Mouse (Mus musculus): ENCODE data around the gene Xcr1.

The Xcr1 gene

DNA sequence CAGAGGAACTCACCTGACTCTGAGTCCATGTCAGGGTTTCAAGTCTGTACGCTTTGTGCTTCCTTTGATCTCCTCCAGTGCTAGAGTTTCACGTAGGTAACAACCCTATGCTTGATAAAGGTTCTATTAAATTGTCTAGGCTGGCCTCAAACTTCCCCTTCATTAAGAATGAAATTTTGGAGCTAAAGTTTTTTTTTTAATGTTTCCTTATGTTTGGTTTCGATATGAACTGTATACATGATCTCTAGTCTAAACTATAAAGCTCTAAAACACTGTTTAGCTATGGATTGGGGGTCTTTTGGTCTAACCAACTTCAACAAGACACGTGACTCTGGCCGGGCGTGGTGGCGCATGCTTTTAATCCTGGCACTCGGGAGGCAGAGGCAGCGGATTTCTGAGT is at the start of gene Xcr1:
Xcr1 (minus strand) TSS at position 101 of the 400 bp plus-strand sequence.
- no peak for DNase-seq (ENCODE audit: low spot score)

GRCm38 (mm10) chr9:123872049-123872448 is 10.2 kb upstream of the Xcr1 start:
- DNase-seq (ENCODE audit: low spot score) = no peak

GRCm38 (mm10) chr9:123869167-123869784 is 7.4 kb upstream of the Xcr1 start:
- DNase-seq (ENCODE audit: low spot score) = no peak

DNA sequence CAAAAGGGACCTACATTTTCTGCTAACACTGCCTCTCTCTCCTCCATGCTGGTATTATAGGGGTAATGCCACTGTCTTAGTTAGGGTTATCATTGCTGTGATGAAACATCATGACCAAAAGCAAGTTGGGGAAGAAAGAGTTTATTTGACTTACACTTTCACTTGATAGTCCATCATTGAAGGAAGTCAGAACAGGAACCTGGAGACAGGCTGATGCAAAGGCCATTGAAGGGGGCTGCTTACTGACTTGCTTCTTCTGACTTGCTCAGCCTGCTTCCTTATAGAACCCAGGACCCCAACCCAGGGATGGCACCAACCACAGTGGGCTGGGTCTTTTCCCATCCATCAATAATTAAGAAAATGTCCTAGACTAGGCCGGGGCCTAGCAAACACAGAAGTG is 1.8 kb upstream of the Xcr1 start:
- DNase-seq (ENCODE audit: low spot score) = no peak

GRCm38 (mm10) chr9:123862895-123863616 is 1.2 kb upstream of the Xcr1 start:
- DNase-seq (ENCODE audit: low spot score) = no peak

- no peak for DNase-seq (ENCODE audit: low spot score)
These were observed 5.0 kb downstream of the Xcr1 start for GRCm38 (mm10) chr9:123856836-123857235.

DNA sequence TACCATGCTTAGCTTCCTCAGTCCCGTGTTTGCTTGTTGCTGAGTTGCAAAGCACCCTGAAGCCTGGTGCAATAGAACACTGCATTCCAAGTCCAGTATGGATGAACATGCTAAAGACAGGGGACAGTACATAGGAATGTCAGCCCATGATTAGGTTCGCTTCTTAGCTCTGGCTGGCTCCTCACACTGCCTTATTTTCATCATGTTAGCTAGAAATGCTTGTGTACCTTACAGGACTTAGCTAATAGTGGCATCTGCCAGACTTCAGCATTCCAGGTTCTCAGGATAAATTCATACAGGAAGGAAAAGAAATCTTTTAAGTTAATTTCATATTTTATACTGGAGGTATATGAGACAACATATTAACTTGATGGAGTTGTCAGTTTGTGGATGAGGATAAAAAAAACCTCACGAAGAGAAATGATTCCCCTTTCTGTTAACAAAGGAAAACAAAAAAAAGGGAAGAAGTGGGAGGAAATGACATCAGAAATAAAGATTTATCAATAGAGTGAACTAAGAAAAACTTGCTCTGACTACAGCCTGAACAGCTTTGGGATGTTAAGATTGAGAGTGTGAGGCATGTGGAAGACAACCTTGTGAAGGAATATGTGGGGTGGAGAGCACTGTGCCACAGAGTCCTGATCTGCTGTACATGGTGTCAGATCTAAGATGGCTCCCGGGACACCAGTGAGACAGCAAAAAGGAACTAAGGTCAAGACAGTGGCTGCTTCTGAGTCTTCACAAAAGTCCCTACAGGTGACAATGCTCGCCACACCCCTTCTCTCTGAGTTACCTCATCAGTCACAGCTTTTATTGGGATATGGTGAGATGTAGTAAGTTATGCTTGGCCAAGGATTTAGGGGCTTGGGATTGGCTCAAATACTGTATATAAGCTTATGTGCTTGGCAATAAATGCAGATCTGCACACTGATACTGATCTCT is 9.1 kb downstream of the Xcr1 start:
- DNase-seq (ENCODE audit: low spot score) = no peak

DNA sequence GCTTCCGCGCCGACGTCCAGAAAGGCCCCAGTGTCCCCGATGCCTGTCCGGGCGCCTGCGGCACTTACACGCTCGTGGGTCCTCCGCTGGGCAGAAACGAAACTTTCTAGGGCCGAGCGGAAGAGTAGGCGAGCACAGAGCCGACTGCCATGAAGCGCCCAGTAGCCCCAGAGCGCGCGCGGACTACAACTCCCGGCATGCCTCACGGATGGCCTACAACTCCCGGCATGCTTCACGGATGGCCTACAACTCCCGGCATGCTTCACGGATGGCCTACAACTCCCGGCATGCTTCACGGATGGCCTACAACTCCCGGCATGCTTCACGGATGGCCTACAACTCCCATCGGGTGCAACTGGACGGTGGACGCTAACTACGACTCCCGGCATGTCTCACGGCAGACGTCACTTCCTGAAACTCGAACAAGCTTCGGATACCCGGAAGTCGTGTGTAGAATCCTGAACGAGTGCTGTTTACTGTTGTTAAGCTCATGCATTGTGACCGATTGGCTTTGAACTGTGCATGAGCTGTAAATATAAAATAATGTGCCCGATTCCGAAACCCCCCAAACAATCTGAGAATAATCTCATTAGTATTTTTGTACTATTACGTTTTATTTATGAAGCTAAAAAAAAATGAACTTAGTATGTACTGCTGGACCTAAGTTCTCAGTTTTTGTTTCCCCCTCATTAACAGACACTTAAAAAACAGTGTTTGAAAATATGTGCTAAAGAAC is 9.9 kb downstream of the Xcr1 start, which contains the start of gene Fyco1:
Fyco1 (minus strand) TSS at position 187 of the 736 bp plus-strand sequence.
- DNase-seq (ENCODE audit: low spot score) = peak; percentile 59

GRCm38 (mm10) chr9:123851062-123851712 is 10.6 kb downstream of the Xcr1 start:
- DNase-seq (ENCODE audit: low spot score) = no peak

GRCm38 (mm10) chr9:123850705-123851061 is 11.1 kb downstream of the Xcr1 start:
- DNase-seq (ENCODE audit: low spot score) = no peak

DNA sequence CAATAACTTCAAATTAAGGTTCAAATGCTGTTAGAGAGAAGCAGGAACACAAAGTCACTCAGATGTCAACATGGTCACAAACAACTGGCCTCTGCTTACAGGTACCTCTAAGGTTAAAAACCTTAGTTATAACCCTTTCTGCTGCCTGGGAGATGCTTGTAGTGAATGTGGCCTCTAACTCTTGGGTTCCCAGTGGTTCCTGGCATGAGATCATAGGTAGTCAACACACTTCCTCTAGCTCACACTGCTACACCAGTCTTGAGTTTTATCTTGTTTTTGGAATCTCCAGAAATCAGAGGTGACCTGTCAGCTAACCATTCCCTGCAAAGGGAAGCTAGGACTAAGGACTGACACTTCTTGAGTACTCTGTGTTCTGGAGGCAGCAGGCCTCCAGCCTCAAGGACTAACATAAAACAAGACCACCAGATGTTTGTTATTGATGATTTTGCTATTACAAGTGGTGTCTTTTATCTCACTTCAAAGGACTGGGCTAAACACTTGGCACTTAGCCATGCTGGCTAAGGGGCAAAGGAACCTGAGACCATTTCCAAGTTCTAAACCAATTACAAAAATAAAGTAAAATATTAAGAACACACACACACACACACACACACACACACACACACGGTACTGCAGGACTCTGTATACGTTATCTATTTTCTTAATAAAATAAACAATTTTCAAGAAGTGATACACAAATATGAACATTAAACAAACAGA is 11.7 kb downstream of the Xcr1 start:
- DNase-seq (ENCODE audit: low spot score) = no peak

DNA sequence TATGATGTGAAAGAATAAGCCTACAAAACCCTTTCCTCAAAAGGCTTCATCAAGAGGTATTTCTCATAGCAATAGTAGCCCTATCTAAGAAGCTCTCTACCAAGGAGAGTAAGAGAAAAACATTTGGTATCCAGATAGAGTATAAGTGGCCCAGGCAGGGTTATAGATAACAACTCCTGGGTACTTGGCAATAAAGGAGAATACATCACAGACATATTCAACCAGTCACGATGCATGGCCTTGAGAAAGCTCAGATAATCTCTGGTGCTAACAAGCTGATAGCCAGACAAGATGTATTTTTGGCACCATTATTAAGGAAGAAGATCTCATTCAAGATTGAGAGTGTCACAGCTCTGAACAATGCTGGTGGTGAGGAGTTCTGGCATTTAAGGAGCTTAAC is 15.3 kb downstream of the Xcr1 start:
- DNase-seq (ENCODE audit: low spot score) = no peak

GRCm38 (mm10) chr9:123845120-123845519 is 16.7 kb downstream of the Xcr1 start:
- no peak for DNase-seq (ENCODE audit: low spot score)

DNA sequence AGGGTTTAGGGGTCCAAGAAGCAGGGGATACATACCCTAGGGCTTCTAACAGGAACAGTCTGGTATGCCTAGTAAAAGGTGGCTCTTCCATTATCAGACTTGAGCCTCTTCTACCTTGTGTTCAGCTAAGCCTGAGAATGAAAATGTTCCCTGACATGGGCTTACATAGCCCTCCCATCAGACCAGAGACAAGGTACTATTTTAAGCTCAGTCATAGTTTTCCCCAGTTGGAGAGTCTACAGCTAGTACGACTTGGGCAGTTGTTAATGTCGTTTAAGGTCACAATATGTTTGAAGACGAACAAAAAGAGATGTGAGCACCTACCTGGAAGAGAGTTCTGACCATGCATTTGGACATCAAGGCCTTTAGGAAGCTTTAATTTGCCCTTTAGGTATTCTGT is 17.4 kb downstream of the Xcr1 start:
- no peak for DNase-seq (ENCODE audit: low spot score)

GRCm38 (mm10) chr9:123840243-123840642 is 21.6 kb downstream of the Xcr1 start:
- DNase-seq (ENCODE audit: low spot score) = no peak

- no peak for DNase-seq (ENCODE audit: low spot score)
These were observed 26.0 kb downstream of the Xcr1 start for GRCm38 (mm10) chr9:123835851-123836250.

- no peak for DNase-seq (ENCODE audit: low spot score)
These were observed 32.9 kb downstream of the Xcr1 start for GRCm38 (mm10) chr9:123828916-123829315.

GRCm38 (mm10) chr9:123826631-123827030 is 35.2 kb downstream of the Xcr1 start:
- DNase-seq (ENCODE audit: low spot score) = no peak

DNA sequence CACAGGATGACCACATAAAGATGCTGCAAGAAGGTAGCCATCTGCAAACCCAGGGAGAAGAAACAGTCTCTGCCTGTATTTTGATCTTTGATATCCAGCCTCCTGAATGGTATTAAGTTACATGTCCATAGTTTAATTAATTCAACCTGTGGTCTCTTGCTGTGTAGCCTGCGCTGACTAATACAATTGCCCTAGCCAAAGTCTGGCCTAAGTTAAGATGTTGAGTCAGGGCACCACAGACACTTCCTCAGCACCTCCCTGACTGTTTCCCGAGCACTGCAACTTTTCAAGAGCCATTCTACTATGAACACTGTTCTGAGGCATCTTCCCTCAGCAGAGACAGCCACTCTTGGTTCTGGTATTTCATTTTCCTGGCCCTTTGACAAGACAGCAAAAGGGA is 43.2 kb downstream of the Xcr1 start:
- DNase-seq (ENCODE audit: low spot score) = no peak

DNA sequence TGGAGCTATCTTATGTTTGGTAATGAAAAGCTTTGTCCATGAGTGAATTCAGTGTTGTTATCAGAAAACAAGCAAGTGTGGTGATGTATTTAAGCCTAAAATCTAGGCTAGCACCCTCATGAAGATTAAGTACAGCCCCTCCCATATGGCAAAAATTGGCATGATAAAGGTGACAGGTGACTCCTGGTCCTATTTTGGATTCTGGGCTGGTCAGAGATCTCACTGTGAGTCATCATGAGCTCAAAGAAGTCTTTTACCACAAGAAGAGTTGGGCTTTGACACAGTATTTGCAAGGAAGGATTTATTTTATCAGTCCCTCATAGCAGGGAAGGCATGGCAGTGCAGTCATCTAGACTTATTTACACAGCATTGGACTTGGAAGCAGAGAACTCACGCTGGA is 45.8 kb downstream of the Xcr1 start:
- DNase-seq (ENCODE audit: low spot score) = no peak

GRCm38 (mm10) chr9:123815444-123815843 is 46.4 kb downstream of the Xcr1 start:
- no peak for DNase-seq (ENCODE audit: low spot score)

Measured in urinary bladder, postnatal 10 days (tissue).